Mouse (Mus musculus): Measurements from ENCODE around the gene B3gnt9. TPM values are rescaled to one million over a fixed set of nuclear protein-coding genes. Genes with fewer than 3 reads are reported as not detected.

Gene B3gnt9
- polyA plus RNA-seq, 1 experiment from 2014 or later = 9.1 TPM

GRCm38 (mm10) chr8:105224413-105225271 is 30.3 kb downstream of the B3gnt9 start, which contains the start of gene D230025D16Rik:
TSS of gene D230025D16Rik (plus strand) at chr8:105225145.
- H3K27me3 ChIP-seq = no peaks in the 10 kb centered on the region
- WGBS = 2% methylated on average over 34 of the region's 34 CpGs
- H3K4me1 ChIP-seq = peaks cover 10% of the 10 kb centered on the region
- ATAC-seq (ENCODE audit: insufficient number of reproducible peaks, insufficient read depth, low FRiP score, low TSS enrichment) = peak; percentile 92
- H3K36me3 ChIP-seq = no peaks in the 10 kb centered on the region
- peak within 1 kb of the TSS; percentile 66 for H3K4me3 ChIP-seq
- H3K27ac ChIP-seq = peak within 1 kb of the TSS; percentile 79
- H3K9me3 ChIP-seq = no peaks in the 10 kb centered on the region
- H3K4me2 ChIP-seq (replicated peaks) = peak within 1 kb of the TSS; percentile 59
- H3K9ac ChIP-seq = peak within 1 kb of the TSS; percentile 81

DNA sequence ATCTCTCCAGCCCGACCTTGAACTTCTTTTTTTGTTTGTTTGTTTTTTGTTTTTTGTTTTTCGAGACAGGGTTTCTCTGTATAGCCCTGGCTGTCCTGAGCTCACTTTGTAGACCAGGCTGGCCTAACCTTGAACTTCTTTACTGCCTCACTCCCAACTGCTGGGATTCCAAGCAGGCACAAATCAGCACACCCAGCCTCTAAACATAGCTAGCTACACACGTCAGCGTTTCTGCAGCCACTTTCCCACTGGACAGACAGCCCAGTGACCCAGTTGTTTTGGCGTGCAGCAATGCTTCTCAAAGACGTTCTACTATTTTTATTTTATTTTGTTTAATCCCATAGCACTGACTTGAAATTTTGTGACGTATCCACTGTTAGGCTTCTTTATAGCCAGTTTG is 31.1 kb downstream of the B3gnt9 start:
- Histone ChIP-seq H3K27ac (no peak overlapping the region), H3K36me3 (no peaks in the 10 kb centered on the region), H3K4me1 (peaks cover 10% of the 10 kb centered on the region), H3K27me3 (no peaks in the 10 kb centered on the region), H3K9ac (peak overlapping the region; percentile 81; the same call in 1 of the 2 replicates), H3K4me2 (replicated peaks) (peak overlapping the region; percentile 59; the same call in 1 of the 2 replicates), H3K9me3 (no peaks in the 10 kb centered on the region), H3K4me3 (no peak overlapping the region)
- ATAC-seq (ENCODE audit: insufficient number of reproducible peaks, insufficient read depth, low FRiP score, low TSS enrichment) = no peak
- WGBS = 85% methylated on average over 7 of the region's 7 CpGs

DNA sequence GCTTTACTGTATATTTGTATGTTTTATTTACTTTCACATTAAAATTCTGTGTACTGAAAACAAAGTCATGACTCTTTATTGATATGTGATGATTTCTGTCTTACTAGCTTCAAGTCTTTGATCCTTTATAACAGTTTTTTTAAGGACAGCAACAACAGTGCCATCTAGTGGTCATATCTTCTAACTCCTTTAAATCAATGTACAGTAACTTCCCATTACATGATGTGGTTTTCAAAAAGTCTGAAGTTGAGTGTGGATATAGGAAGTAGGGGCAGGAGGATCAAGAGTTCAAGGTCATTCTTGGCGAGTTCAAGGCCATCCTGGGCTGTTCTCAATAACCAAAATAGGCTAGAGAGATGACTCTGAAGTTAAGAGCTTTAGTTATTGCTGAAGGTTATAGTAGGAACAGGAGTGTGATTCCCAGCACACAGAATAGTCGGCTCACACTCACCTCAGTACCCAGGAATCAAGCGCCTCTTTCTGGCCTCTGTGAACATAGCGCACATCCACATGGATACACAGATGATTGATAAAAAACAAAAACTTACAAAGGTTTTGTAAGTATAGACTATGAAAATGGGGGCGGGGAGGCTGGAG is 36.9 kb downstream of the B3gnt9 start:
- H3K9ac ChIP-seq = no peak overlapping the region
- H3K27ac ChIP-seq = no peak overlapping the region
- H3K27me3 ChIP-seq = no peaks in the 10 kb centered on the region
- peak; percentile 28; the same call in 1 of the 2 replicates for ATAC-seq (ENCODE audit: insufficient number of reproducible peaks, insufficient read depth, low FRiP score, low TSS enrichment)
- H3K9me3 ChIP-seq = no peaks in the 10 kb centered on the region
- no peak overlapping the region for H3K4me2 ChIP-seq (replicated peaks)
- WGBS = 83% methylated on average over 5 of the region's 5 CpGs
- no peak overlapping the region for H3K4me3 ChIP-seq
- H3K4me1 ChIP-seq = no peaks in the 10 kb centered on the region
- peaks cover 11% of the 10 kb centered on the region; the same call in 1 of the 2 replicates for H3K36me3 ChIP-seq

DNA sequence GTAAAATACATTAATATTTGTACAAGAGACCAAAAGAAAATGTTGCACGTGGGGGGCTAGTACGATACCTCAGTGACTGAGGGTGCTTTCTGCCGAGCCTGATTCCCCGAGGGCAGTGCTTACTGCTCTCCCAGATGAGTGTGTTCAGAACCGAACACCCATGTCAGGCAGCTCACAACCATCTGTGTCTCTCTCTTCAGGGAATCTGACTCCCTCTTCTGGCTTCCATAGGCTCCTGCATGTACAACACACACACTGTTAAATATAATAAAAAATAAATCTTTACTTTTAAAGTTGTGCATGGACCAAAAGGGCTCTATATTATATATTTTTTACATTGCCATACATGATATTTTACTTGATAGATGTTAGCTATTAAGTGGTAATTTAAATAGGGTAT is 40.8 kb downstream of the B3gnt9 start:
- no peak overlapping the region for H3K4me2 ChIP-seq (replicated peaks)
- peaks cover 16% of the 10 kb centered on the region; the same call in 1 of the 2 replicates for H3K36me3 ChIP-seq

GRCm38 (mm10) chr8:105209153-105210110 is 45.5 kb downstream of the B3gnt9 start:
- Histone ChIP-seq H3K4me1 (no peaks in the 10 kb centered on the region), H3K9me3 (no peaks in the 10 kb centered on the region), H3K27ac (no peak overlapping the region), H3K9ac (no peak overlapping the region), H3K27me3 (no peaks in the 10 kb centered on the region), H3K4me2 (replicated peaks) (no peak overlapping the region), H3K36me3 (peaks cover 19% of the 10 kb centered on the region), H3K4me3 (no peak overlapping the region)
- 57% methylated on average over 1 of the region's 1 CpGs for WGBS
- ATAC-seq (ENCODE audit: insufficient number of reproducible peaks, insufficient read depth, low FRiP score, low TSS enrichment) = no peak

More for the DNA sequence above, 40.8 kb downstream of the B3gnt9 start:
- 84% methylated on average over 5 of the region's 5 CpGs for WGBS
- no peak overlapping the region for H3K4me3 ChIP-seq
- no peak overlapping the region for H3K27ac ChIP-seq
- no peaks in the 10 kb centered on the region for H3K9me3 ChIP-seq
- no peak for ATAC-seq (ENCODE audit: insufficient number of reproducible peaks, insufficient read depth, low FRiP score, low TSS enrichment)
- no peaks in the 10 kb centered on the region for H3K4me1 ChIP-seq
- H3K27me3 ChIP-seq = no peaks in the 10 kb centered on the region
- H3K9ac ChIP-seq = no peak overlapping the region

- H3K9me3 ChIP-seq = no peaks in the 10 kb centered on the region
- no peaks in the 10 kb centered on the region for H3K4me1 ChIP-seq
- H3K36me3 ChIP-seq = peaks cover 27% of the 10 kb centered on the region
- ATAC-seq (ENCODE audit: insufficient number of reproducible peaks, insufficient read depth, low FRiP score, low TSS enrichment) = no peak
- no peak overlapping the region for H3K27ac ChIP-seq
- H3K27me3 ChIP-seq = no peaks in the 10 kb centered on the region
- WGBS = 84% methylated on average over 2 of the region's 2 CpGs
- no peak overlapping the region for H3K9ac ChIP-seq
- no peak overlapping the region for H3K4me3 ChIP-seq
- H3K4me2 ChIP-seq (replicated peaks) = no peak overlapping the region
Measured at GRCm38 (mm10) chr8:105207675-105208273, 47.2 kb downstream of the B3gnt9 start.

- Histone ChIP-seq H3K9me3 (no peaks in the 10 kb centered on the region), H3K27me3 (no peaks in the 10 kb centered on the region), H3K4me2 (replicated peaks) (no peak overlapping the region), H3K4me3 (no peak overlapping the region), H3K27ac (no peak overlapping the region), H3K36me3 (peaks cover 26% of the 10 kb centered on the region), H3K4me1 (no peaks in the 10 kb centered on the region), H3K9ac (no peak overlapping the region)
- WGBS = 69% methylated on average over 7 of the region's 7 CpGs
- ATAC-seq (ENCODE audit: insufficient number of reproducible peaks, insufficient read depth, low FRiP score, low TSS enrichment) = no peak
Measured at GRCm38 (mm10) chr8:105206766-105207275, 48.1 kb downstream of the B3gnt9 start.

DNA sequence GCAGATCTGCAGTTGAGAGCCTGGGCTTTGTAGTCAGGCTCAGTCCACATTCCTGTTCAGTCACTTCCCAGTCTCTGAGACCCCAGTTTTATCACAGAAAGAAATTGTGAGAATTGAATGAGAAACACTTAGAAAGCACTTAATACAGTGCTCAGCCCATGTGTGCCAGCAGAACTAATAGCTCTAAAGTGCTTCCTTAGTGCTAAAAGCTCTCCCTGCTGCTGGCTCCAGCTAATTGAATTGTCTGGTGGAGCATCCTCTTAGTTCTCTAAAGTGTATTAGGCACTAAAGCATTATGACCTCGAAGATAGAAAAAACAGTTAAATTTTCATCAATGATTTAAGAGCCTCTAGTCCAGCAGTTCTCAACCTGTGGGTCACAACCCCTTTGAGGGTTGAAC is 49.2 kb downstream of the B3gnt9 start:
- Histone ChIP-seq H3K9me3 (no peaks in the 10 kb centered on the region), H3K36me3 (peaks cover 25% of the 10 kb centered on the region), H3K9ac (no peak overlapping the region), H3K27ac (no peak overlapping the region), H3K4me2 (replicated peaks) (no peak overlapping the region), H3K4me1 (no peaks in the 10 kb centered on the region), H3K4me3 (no peak overlapping the region), H3K27me3 (no peaks in the 10 kb centered on the region)
- no peak for ATAC-seq (ENCODE audit: insufficient number of reproducible peaks, insufficient read depth, low FRiP score, low TSS enrichment)
- 93% methylated on average over 1 of the region's 1 CpGs for WGBS

Other genes with a start within 250 kb of the B3gnt9 start
- gene Ces3a, start 206.6 kb downstream of the B3gnt9 start, polyA plus RNA-seq (2016; fragmentation: Nextera tagmentation; extraction: Ambion mirVana) = not detected in 2 replicates
- gene Ces3b, start 171.4 kb downstream of the B3gnt9 start, polyA plus RNA-seq (2016; fragmentation: Nextera tagmentation; extraction: Ambion mirVana) = not detected in 2 replicates
- gene Ces4a, start 123.4 kb downstream of the B3gnt9 start, polyA plus RNA-seq (2016; fragmentation: Nextera tagmentation; extraction: Ambion mirVana) = not detected in 2 replicates
- gene Cbfb, start 84.5 kb downstream of the B3gnt9 start, polyA plus RNA-seq (2016; fragmentation: Nextera tagmentation; extraction: Ambion mirVana) = 120 and 124 TPM in 2 replicates
- gene D230025D16Rik, start 30.0 kb downstream of the B3gnt9 start, polyA plus RNA-seq (2016; fragmentation: Nextera tagmentation; extraction: Ambion mirVana) = 26.3 and 26.7 TPM in 2 replicates
- 17.4 and 18.7 TPM in 2 replicates for gene Tradd, start 9.5 kb upstream of the B3gnt9 start, polyA plus RNA-seq (2016; fragmentation: Nextera tagmentation; extraction: Ambion mirVana)
- gene Fbxl8, start 9.5 kb upstream of the B3gnt9 start, polyA plus RNA-seq (2016; fragmentation: Nextera tagmentation; extraction: Ambion mirVana) = 1.2 and 1.4 TPM in 2 replicates
- gene Hsf4, start 14.6 kb upstream of the B3gnt9 start, polyA plus RNA-seq (2016; fragmentation: Nextera tagmentation; extraction: Ambion mirVana) = 0.36 TPM in 1 of 2 replicates, not detected in the other
- 2.1 and 2.4 TPM in 2 replicates for gene Nol3, start 21.0 kb upstream of the B3gnt9 start, polyA plus RNA-seq (2016; fragmentation: Nextera tagmentation; extraction: Ambion mirVana)
- gene 4931428F04Rik, start 34.7 kb upstream of the B3gnt9 start, polyA plus RNA-seq (2016; fragmentation: Nextera tagmentation; extraction: Ambion mirVana) = 24.2 and 24.5 TPM in 2 replicates
- gene Exoc3l, start 40.9 kb upstream of the B3gnt9 start, polyA plus RNA-seq (2016; fragmentation: Nextera tagmentation; extraction: Ambion mirVana) = 12.8 and 15.2 TPM in 2 replicates
- gene E2f4, start 42.5 kb upstream of the B3gnt9 start, polyA plus RNA-seq (2016; fragmentation: Nextera tagmentation; extraction: Ambion mirVana) = 81.1 and 82.3 TPM in 2 replicates
- 3.4 and 4.2 TPM in 2 replicates for gene Elmo3, start 50.4 kb upstream of the B3gnt9 start, polyA plus RNA-seq (2016; fragmentation: Nextera tagmentation; extraction: Ambion mirVana)
- gene Lrrc29, start 71.1 kb upstream of the B3gnt9 start, polyA plus RNA-seq (2016; fragmentation: Nextera tagmentation; extraction: Ambion mirVana) = 1.6 and 1.8 TPM in 2 replicates
- 103 and 106 TPM in 2 replicates for gene Tmem208, start 71.2 kb upstream of the B3gnt9 start, polyA plus RNA-seq (2016; fragmentation: Nextera tagmentation; extraction: Ambion mirVana)
- gene Fhod1, start 92.8 kb upstream of the B3gnt9 start, polyA plus RNA-seq (2016; fragmentation: Nextera tagmentation; extraction: Ambion mirVana) = 2.3 TPM in 2 replicates
- gene Slc9a5, start 93.7 kb upstream of the B3gnt9 start, polyA plus RNA-seq (2016; fragmentation: Nextera tagmentation; extraction: Ambion mirVana) = 5.9 and 7.4 TPM in 2 replicates
- gene Plekhg4, start 118.1 kb upstream of the B3gnt9 start, polyA plus RNA-seq (2016; fragmentation: Nextera tagmentation; extraction: Ambion mirVana) = 0.69 and 0.74 TPM in 2 replicates
- gene Kctd19, start 158.3 kb upstream of the B3gnt9 start, polyA plus RNA-seq (2016; fragmentation: Nextera tagmentation; extraction: Ambion mirVana) = not detected in 2 replicates
- 0.18 and 0.31 TPM in 2 replicates for gene Lrrc36, start 158.4 kb upstream of the B3gnt9 start, polyA plus RNA-seq (2016; fragmentation: Nextera tagmentation; extraction: Ambion mirVana)
- 44.6 and 51.1 TPM in 2 replicates for gene Tppp3, start 216.4 kb upstream of the B3gnt9 start, polyA plus RNA-seq (2016; fragmentation: Nextera tagmentation; extraction: Ambion mirVana)
- gene Zdhhc1, start 241.7 kb upstream of the B3gnt9 start, polyA plus RNA-seq (2016; fragmentation: Nextera tagmentation; extraction: Ambion mirVana) = 38.3 and 41.8 TPM in 2 replicates

Measured in embryonic facial prominence, embryonic 12.5 days (tissue).